Mouse (Mus musculus) hindlimb bud, embryonic 11.5 days (tissue): Measurements from ENCODE around the gene Smox.

Experiments
- DNase-seq: peaks from one replicate; pipeline ENCODE4 v3.0.0-alpha.2; 2012; ENCODE audit warnings: low read depth, low spot score; ENCODE audit errors: extremely low spot score

Smox gene

DNA sequence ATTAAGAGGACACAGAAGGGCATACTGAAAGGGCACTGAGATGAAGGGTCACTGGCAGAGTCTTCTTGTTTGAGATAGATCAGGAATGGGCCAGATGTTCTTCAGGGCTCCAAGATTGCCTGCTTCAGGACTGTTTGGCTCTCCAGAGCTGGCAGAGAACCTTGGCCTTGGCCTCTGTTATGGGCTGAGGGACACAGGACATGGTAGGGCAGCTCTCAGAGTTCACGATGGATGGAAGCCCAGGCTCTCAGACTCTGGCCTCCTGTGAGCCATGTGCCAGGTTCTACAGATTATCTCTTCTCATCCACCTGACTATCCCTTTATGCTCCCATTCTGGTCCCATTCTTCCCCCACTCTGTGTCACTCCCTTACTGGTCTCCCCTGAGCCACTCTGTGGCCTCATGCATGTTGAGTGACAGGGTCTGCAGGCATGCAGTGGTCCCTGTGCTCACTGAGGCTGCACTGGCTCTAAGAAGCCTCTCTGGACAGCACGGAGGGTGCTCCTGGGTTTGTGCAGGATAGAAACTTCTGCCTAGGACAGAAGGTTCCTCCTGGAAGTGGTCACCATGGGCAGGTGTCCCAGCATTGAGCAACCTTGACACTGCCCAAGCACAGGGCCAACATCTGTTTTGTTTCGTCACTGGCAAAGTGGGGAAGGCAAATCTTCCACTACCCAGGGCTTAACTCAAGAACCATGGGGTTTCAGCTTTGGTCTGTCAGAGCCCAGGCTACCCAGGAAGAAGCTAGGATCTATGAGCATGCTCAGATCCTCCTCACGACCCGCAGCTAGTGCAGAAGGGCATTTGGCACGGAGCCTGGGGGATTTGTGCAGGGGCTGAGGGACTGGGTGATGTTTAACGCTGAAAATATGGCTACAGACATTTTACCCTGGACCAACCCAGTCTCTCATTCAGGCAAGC is 60.7 kb downstream of the Smox start:
- DNase-seq, result no peak

DNA sequence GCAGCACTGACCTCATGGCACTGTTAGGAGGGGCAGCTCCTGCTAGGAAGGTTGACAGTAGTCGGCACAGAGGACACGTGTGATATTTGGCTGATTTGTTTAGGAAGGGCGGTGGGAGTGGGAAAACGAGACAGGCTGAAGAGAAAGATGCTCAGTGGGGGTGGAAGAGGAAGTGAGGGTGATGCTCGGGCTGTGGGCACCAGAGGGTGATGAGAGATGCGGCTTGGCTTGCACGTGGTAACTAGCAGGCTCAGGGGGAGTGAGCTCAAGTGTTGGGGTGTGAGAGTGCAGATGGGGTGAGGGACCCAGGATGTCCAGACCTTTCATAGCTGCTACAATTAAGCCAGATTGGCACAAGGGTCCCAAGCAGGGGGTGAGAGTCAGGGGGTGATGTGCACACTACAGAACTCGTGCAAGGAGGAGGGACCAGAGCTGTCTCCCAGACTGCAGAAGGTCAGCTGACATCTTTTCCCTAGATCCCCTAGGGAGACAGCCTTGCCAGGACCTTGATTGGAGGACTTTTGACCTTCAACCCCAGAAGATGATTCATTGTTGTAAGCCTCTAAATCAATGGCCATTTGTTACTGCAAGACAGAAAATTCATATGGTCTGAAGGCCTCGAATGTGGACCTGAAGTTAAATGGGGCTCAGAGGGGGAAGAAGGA is 61.6 kb downstream of the Smox start:
- DNase-seq, result no peak

DNA sequence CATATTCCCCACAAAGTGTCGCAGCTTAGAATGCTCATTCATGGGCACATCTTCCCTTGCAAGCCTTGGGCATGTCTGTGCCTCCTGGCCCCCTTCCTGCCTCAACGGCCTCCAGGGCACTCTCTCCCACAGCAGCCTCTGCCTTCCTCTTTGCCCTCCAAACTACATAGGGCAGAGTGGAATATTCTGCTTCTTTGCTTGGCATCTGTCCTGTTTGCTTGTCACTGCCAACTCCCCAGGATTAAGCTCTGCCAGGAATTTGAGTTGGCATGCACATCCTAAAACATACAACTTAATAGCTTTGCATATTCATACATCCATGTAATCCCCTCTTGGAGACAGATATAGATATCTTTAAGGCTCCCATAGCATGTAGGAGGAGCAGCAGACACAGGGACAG is 66.6 kb downstream of the Smox start:
- DNase-seq, result no peak

DNA sequence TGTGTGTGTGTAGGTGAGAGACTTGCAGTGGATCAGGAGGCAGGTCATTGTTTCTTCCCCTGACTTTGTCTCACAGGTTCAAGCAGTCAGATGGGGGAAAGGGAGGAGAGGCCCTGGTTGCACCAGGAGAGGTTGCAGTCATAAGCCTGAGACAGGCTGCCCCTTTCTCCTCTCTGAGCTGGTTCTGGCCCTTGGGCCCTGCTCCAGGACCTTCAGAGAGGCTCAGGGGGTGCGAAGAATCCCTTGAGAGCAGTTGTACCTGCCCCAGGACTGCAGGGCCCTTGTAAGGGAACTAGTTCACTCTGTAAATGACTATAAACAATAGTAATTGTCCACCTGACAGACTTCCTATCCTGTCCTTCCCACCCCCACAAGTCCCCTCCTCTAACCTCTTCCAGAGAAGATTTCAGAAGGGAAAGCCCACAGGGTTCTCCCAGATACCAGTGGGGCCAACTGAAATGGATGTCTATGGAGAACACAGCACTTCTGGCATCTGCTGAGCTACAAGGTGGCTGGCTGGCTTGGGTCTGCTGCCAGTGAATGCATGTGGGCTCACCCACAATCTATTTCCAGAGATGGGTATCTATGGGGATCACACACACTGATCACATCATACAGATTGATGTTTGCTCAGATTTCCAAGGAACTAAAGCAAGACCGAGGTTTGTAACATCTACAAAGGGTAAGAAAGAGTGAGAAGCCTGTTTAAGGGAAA is 69.1 kb downstream of the Smox start:
- DNase-seq, result no peak

DNA sequence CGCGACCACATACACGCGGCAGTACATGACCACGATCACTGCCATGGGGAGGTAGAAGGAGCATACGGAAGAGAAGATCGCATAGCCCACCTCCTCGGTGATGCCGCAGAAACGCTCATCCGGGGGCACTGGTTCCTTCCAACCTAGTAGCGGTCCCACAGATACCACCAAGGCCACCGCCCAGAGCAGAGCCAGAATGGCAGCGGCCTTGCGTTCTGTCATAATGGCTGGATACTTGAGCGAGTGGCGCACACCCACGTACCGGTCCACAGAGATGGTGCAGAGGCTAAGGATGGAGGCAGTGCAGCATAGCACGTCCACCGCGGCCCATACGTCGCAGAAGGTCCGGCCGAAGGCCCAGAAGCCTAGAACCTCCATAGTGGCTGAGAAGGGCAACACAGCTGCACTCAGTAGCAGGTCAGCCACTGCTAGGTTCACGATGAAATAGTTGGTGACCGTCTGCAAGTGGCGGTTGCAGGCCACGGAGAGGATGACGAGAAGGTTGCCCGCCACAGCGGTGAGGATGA is 70.1 kb downstream of the Smox start:
- DNase-seq, result no peak

DNA sequence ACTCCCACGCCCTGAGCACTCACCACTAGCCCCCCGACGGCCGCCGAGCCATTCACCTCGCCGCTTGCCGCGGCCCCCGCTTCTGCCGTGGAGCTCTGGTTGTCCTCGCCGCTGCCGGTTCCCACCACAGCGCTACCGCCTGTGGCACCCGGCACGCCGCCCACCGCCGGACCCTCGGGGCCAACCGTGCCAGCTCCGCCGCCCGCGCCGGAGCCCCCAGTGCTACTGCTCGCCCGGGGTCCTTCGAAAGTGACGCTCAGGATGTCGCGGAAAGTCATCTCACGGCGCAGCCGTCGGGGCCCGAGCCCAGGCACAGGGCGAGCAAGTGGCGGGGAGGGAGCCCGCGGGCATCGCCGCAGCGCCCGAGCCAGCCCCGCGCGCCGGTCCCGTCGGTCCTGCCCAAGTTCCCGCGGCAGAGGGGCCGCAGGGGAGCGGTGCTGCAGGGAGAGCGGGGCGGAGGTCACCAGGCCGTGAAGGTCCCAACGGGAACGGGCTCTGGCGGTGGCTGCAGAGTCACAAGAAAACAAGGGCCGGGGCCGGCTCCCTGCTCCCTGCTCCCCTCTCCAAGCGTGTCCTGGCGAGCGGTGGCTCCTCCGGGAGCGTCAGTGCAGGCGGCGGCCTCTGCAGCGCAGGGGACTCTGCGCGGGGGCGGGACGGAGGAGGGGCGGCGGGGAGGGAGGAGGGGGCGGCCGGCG is 70.7 kb downstream of the Smox start, which contains the start of gene Adra1d:
Gene Adra1d, minus strand, starts transcription at position 393 of the 695 bp plus-strand sequence.
- no peak for DNase-seq

DNA sequence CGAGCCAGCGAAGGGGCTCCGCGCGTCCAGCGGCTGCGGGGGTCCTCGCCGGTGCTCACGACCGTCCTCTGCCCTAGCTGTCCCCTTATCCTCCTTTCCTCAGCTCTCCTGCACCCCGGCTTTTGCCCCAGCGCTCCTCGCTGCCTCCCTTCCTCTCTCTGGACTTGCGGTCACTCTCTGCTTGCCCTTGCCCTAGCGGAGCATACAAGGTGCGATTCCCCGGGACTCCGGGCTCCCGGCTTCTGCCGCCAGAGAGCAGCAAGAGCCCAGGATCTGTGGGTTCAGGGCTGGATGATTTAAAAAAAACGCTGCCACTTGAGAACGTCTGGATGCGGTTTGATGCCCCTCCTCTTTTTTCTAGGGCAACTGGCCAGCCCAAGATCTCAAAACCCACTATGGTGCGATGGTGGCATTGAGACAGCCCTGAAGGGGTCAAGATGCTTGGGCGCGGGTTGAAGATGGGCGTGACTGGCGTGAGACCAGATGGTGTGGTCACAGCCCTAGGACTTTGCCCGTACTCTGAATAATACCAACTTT is 71.4 kb downstream of the Smox start:
- no peak for DNase-seq
